Mouse (Mus musculus) c-Kit-positive CD71-positive TER-119-negative erythroid progenitor cells, embryonic 14.5 days (primary cell): Measurements from ENCODE around the gene Rack1.
A peak's percentile ranks its signal among the peaks of the same experiment; 100 is the strongest.
"Not testable (repeated sequence)": the region's sequence is repeated elsewhere in the genome, so short reads cannot be mapped to it uniquely, and the experiment has no call there.

Experiments
- DNase-seq: peaks from one replicate; pipeline ENCODE4 v3.0.0-alpha.2; 2013; ENCODE audit warnings: low read depth

Gene Rack1

GRCm38 (mm10) chr11:48841213-48841612, 41.1 kb downstream of the Rack1 start:
- DNase-seq = no peak

- DNase-seq = no peak
Observed at GRCm38 (mm10) chr11:48842378-48842792, 42.3 kb downstream of the Rack1 start.

- no peak for DNase-seq
Observed at GRCm38 (mm10) chr11:48843202-48843601, 43.1 kb downstream of the Rack1 start.

- no peak for DNase-seq
Observed at GRCm38 (mm10) chr11:48844309-48844708, 44.2 kb downstream of the Rack1 start.

- DNase-seq = no peak
Observed at GRCm38 (mm10) chr11:48845244-48845815, 45.2 kb downstream of the Rack1 start.

GRCm38 (mm10) chr11:48846362-48846761, 46.2 kb downstream of the Rack1 start:
- not testable (repeated sequence) for DNase-seq

- no peak for DNase-seq
Observed at GRCm38 (mm10) chr11:48846881-48847280, 46.7 kb downstream of the Rack1 start.

- no peak for DNase-seq
Observed at GRCm38 (mm10) chr11:48850240-48850639, 50.1 kb downstream of the Rack1 start.

- no peak for DNase-seq
Observed at GRCm38 (mm10) chr11:48851270-48851995, 51.3 kb downstream of the Rack1 start.

- no peak for DNase-seq
Observed at GRCm38 (mm10) chr11:48852190-48852589, 52.1 kb downstream of the Rack1 start.

- DNase-seq = no peak
Observed at GRCm38 (mm10) chr11:48852624-48853473, 52.7 kb downstream of the Rack1 start.

- peak; percentile 79 for DNase-seq
Observed at GRCm38 (mm10) chr11:48853474-48854180, 53.5 kb downstream of the Rack1 start.
